Comparison of ENCODE assay signal across 13 mouse cellular contexts in genomic region chr11:88639862-88640261, GRCm38 (mm10).
DNase-seq lines count a peak whose midpoint lies in the region; ATAC-seq and TF ChIP-seq lines count a peak whose summit lies in the region.
"Had no signal": no experiment of that assay in that cellular context is flagged by ENCODE, and none has a peak within 500 bp of the region (broad histone marks: within the 10 kb centered on the region; RNA-seq: fewer than 3 reads in every experiment).

No protein-coding gene starts in this region.

- no peak overlapping the region for H3K4me3 ChIP-seq in forebrain, embryonic 12.5 days (replicated peaks)
- H3K4me3 ChIP-seq in forebrain, embryonic 11.5 days (ENCODE audit: low read depth, low read length), result no peak overlapping the region
- H3K4me3 ChIP-seq in hindbrain, embryonic 16.5 days (ENCODE audit: low read length), result no peak overlapping the region
- H3K4me3 ChIP-seq in hindbrain, embryonic 10.5 days, result no peak overlapping the region
- H3K4me3 ChIP-seq in lung, postnatal 0 days (ENCODE audit: low read depth, low read length), result no peak overlapping the region
- H3K4me3 ChIP-seq in embryonic facial prominence, embryonic 10.5 days, result no peak overlapping the region
- H3K4me3 ChIP-seq: embryonic facial prominence, embryonic 15.5 days had no signal

- no peak for DNase-seq in forebrain, embryonic 11.5 days (ENCODE audit: low spot score)
- no peak for DNase-seq in hindbrain, embryonic 10.5 days (ENCODE audit: low spot score)
- DNase-seq in lung, postnatal 0 days (ENCODE audit: low spot score), result no peak
- DNase-seq in lung, postnatal 14 days, result no peak
- DNase-seq in embryonic facial prominence, embryonic 10.5 days (ENCODE audit: low spot score), result no peak
- DNase-seq in spleen, adult 12 weeks (ENCODE audit: low spot score), result no peak
- DNase-seq: cerebellum, postnatal 14 days; heart, postnatal 4 days; lung, postnatal 4 days; right cerebral cortex, postnatal 25 days had no signal

- no peak for TF ChIP-seq EP300 in lung, postnatal 0 days (IDR thresholded peaks at IDR 0.05)

- no peak for ATAC-seq in forebrain, embryonic 12.5 days (ENCODE audit: low FRiP score)
- no peak for ATAC-seq in forebrain, embryonic 11.5 days (replicated peaks; ENCODE audit: low FRiP score)
- ATAC-seq in hindbrain, embryonic 16.5 days, result no peak
- ATAC-seq in lung, postnatal 0 days, result no peak

- H3K36me3 ChIP-seq in forebrain, embryonic 12.5 days (replicated peaks), result peaks cover 12% of the 10 kb centered on the region; the same call in 1 of the 2 replicates
- no peaks in the 10 kb centered on the region for H3K36me3 ChIP-seq in forebrain, embryonic 11.5 days (ENCODE audit: control insufficient read depth, insufficient read depth, low read length)
- no peaks in the 10 kb centered on the region for H3K36me3 ChIP-seq in hindbrain, embryonic 16.5 days (ENCODE audit: control insufficient read depth, insufficient read depth, low read length)
- H3K36me3 ChIP-seq in hindbrain, embryonic 10.5 days, result peaks cover 91% of the 10 kb centered on the region
- no peaks in the 10 kb centered on the region for H3K36me3 ChIP-seq in lung, postnatal 0 days (ENCODE audit: insufficient read depth, low read length)
- H3K36me3 ChIP-seq in embryonic facial prominence, embryonic 10.5 days (replicated peaks), result peaks cover 81% of the 10 kb centered on the region
- H3K36me3 ChIP-seq: embryonic facial prominence, embryonic 15.5 days had no signal

- H3K4me1 ChIP-seq in forebrain, embryonic 12.5 days, result peaks cover 69% of the 10 kb centered on the region
- peaks cover 13% of the 10 kb centered on the region for H3K4me1 ChIP-seq in forebrain, embryonic 11.5 days (replicated peaks; ENCODE audit: control insufficient read depth, insufficient read depth, low read length)
- H3K4me1 ChIP-seq in hindbrain, embryonic 16.5 days (ENCODE audit: control insufficient read depth, insufficient read depth, low read depth, low read length), result peaks cover 26% of the 10 kb centered on the region
- peaks cover 52% of the 10 kb centered on the region for H3K4me1 ChIP-seq in hindbrain, embryonic 10.5 days (replicated peaks)
- H3K4me1 ChIP-seq in lung, postnatal 0 days (ENCODE audit: insufficient read depth, low read depth, low read length), result peaks cover under 1% of the 10 kb centered on the region; the same call in 1 of the 2 replicates
- H3K4me1 ChIP-seq in embryonic facial prominence, embryonic 10.5 days, result peaks cover 47% of the 10 kb centered on the region

- H3K9me3 ChIP-seq in forebrain, embryonic 12.5 days, result no peaks in the 10 kb centered on the region
- H3K9me3 ChIP-seq in forebrain, embryonic 11.5 days (ENCODE audit: control insufficient read depth, low read length), result no peaks in the 10 kb centered on the region
- H3K9me3 ChIP-seq in hindbrain, embryonic 16.5 days (ENCODE audit: control insufficient read depth, low read length), result no peaks in the 10 kb centered on the region
- H3K9me3 ChIP-seq in hindbrain, embryonic 10.5 days, result no peaks in the 10 kb centered on the region
- no peaks in the 10 kb centered on the region for H3K9me3 ChIP-seq in lung, postnatal 0 days (ENCODE audit: low read length)
- no peaks in the 10 kb centered on the region for H3K9me3 ChIP-seq in embryonic facial prominence, embryonic 10.5 days
- H3K9me3 ChIP-seq: embryonic facial prominence, embryonic 15.5 days had no signal

- WGBS in forebrain, embryonic 12.5 days, result 66% methylated on average over 4 of the region's 4 CpGs
- WGBS in forebrain, embryonic 11.5 days, result 55% methylated on average over 4 of the region's 4 CpGs
- WGBS in hindbrain, embryonic 16.5 days, result 58% methylated on average over 4 of the region's 4 CpGs
- WGBS in hindbrain, embryonic 10.5 days, result 69% methylated on average over 4 of the region's 4 CpGs
- 63% methylated on average over 4 of the region's 4 CpGs for WGBS in lung, postnatal 0 days
- 64% methylated on average over 4 of the region's 4 CpGs for WGBS in embryonic facial prominence, embryonic 10.5 days

- 0 out of 2 replicates have a peak overlapping the region, but pooled peaks have one; percentile 13 for H3K27ac ChIP-seq in forebrain, embryonic 12.5 days
- no peak overlapping the region for H3K27ac ChIP-seq in forebrain, embryonic 11.5 days (ENCODE audit: low read depth, low read length)
- peak overlapping the region; percentile 19; the same call in 1 of the 2 replicates for H3K27ac ChIP-seq in hindbrain, embryonic 16.5 days (ENCODE audit: low read depth, low read length)
- H3K27ac ChIP-seq in hindbrain, embryonic 10.5 days, result no peak overlapping the region
- H3K27ac ChIP-seq in lung, postnatal 0 days (ENCODE audit: low read length), result no peak overlapping the region
- 0 out of 2 replicates have a peak overlapping the region, but pooled peaks have one; percentile 26 for H3K27ac ChIP-seq in embryonic facial prominence, embryonic 10.5 days (replicated peaks)
- H3K27ac ChIP-seq: embryonic facial prominence, embryonic 15.5 days had no signal

- H3K27me3 ChIP-seq in forebrain, embryonic 12.5 days, result no peaks in the 10 kb centered on the region
- no peaks in the 10 kb centered on the region for H3K27me3 ChIP-seq in forebrain, embryonic 11.5 days (ENCODE audit: control insufficient read depth, insufficient read depth, low read length)
- no peaks in the 10 kb centered on the region for H3K27me3 ChIP-seq in hindbrain, embryonic 16.5 days (replicated peaks; ENCODE audit: control insufficient read depth, insufficient read depth, low read length)
- H3K27me3 ChIP-seq in hindbrain, embryonic 10.5 days (ENCODE audit: insufficient read depth, poor library complexity, severe bottlenecking), result no peaks in the 10 kb centered on the region
- no peaks in the 10 kb centered on the region for H3K27me3 ChIP-seq in lung, postnatal 0 days (replicated peaks; ENCODE audit: insufficient read depth, low read length)
- no peaks in the 10 kb centered on the region for H3K27me3 ChIP-seq in embryonic facial prominence, embryonic 10.5 days (replicated peaks; ENCODE audit: low read depth, poor library complexity, severe bottlenecking)
- H3K27me3 ChIP-seq: embryonic facial prominence, embryonic 15.5 days had no signal

- no peak overlapping the region for H3K4me2 ChIP-seq in forebrain, embryonic 12.5 days
- no peak overlapping the region for H3K4me2 ChIP-seq in forebrain, embryonic 11.5 days (ENCODE audit: low read depth, low read length, severe bottlenecking)
- no peak overlapping the region for H3K4me2 ChIP-seq in hindbrain, embryonic 16.5 days (ENCODE audit: low read length)
- H3K4me2 ChIP-seq in lung, postnatal 0 days (replicated peaks; ENCODE audit: low read depth, low read length), result no peak overlapping the region
- H3K4me2 ChIP-seq: embryonic facial prominence, embryonic 15.5 days had no signal

- no peak overlapping the region for H3K9ac ChIP-seq in forebrain, embryonic 12.5 days
- H3K9ac ChIP-seq in forebrain, embryonic 11.5 days (ENCODE audit: low read length), result no peak overlapping the region
- no peak overlapping the region for H3K9ac ChIP-seq in hindbrain, embryonic 16.5 days (ENCODE audit: low read depth, low read length)
- H3K9ac ChIP-seq in lung, postnatal 0 days (replicated peaks; ENCODE audit: low read depth), result no peak overlapping the region
- H3K9ac ChIP-seq: embryonic facial prominence, embryonic 15.5 days had no signal

- peak; percentile 24; the same call in 1 of the 2 replicates for TF ChIP-seq CTCF in lung, postnatal 0 days (IDR thresholded peaks at IDR 0.05)

Comparison
In these comparisons a context has a peak if more than half of its experiments do, and no peak if none do; other contexts are left out.
1. H3K27ac ChIP-seq: peak in forebrain, embryonic 12.5 days (single experiment), hindbrain, embryonic 16.5 days (single experiment) and embryonic facial prominence, embryonic 10.5 days (single experiment); none in forebrain, embryonic 11.5 days (single experiment), hindbrain, embryonic 10.5 days (single experiment) and lung, postnatal 0 days (single experiment).